Mouse (Mus musculus) liver, embryonic 14.5 days (tissue): ENCODE results near the gene Prm1. TPM values are rescaled to one million over a fixed set of nuclear protein-coding genes. Genes with fewer than 3 reads are reported as not detected.

Experiments
- ATAC-seq: fragments of 200-750 bp; cut with Nextera tagmentation; 2 replicates; pipeline ENCODE4 v1.8.0; 2017; ENCODE audit warnings: moderate number of reproducible peaks, mild to moderate bottlenecking, moderate library complexity; ENCODE audit not compliant: insufficient read depth
- DNase-seq, 3 experiments: peaks; one replicate each; pipeline ENCODE4 v3.0.0-alpha.2; 2012 to 2013; ENCODE audit warnings: low read depth in 3 of 3, low spot score in 3 of 3
- H3K27ac ChIP-seq: fragments of 300-500 bp; sonication (generic); 2 replicates; pipeline ENCODE4 v1.5.1; 2014; ENCODE audit warnings: moderate library complexity, mild to moderate bottlenecking, control low read depth, inconsistent platforms
- H3K27me3 ChIP-seq: fragments of 300-500 bp; sonication (generic); 2 replicates; pipeline ENCODE4 v1.6.1; 2014; ENCODE audit warnings: mild to moderate bottlenecking, low read length, moderate library complexity; ENCODE audit not compliant: control insufficient read depth, insufficient read depth
- H3K36me3 ChIP-seq: fragments of 300-500 bp; sonication (generic); replicated peaks from 2 replicates; pipeline ENCODE4 v1.6.1; 2014; ENCODE audit warnings: low read depth; ENCODE audit not compliant: control insufficient read depth, insufficient read depth
- H3K4me1 ChIP-seq, 2 experiments: fragments of 200-500 bp in 1 of 2; fragments of 300-500 bp in 1 of 2; sonication (generic) in 1 of 2; replicated peaks; 2 replicates each; pipeline ENCODE4 v1.6.1; 2012 to 2014; ENCODE audit warnings: antibody characterized with exemption in 1 of 2, inconsistent platforms in 1 of 2, low read length in 1 of 2; ENCODE audit not compliant: control insufficient read depth in 2 of 2, insufficient read depth in 2 of 2
- H3K4me2 ChIP-seq: fragments of 300-500 bp; sonication (generic); 2 replicates; pipeline ENCODE4 v1.6.1; 2014; ENCODE audit warnings: low read depth, mild to moderate bottlenecking, control low read depth, moderate library complexity
- H3K4me3 ChIP-seq, 2 experiments: fragments of 200-500 bp in 1 of 2; fragments of 300-500 bp in 1 of 2; sonication (generic) in 1 of 2; 2 replicates each; pipeline ENCODE4 v1.5.1; 2012 to 2014; ENCODE audit warnings: low read depth in 2 of 2, low read length in 2 of 2, mild to moderate bottlenecking in 2 of 2, control low read depth in 1 of 2, inconsistent platforms in 1 of 2, moderate library complexity in 1 of 2; ENCODE audit not compliant: insufficient read depth in 1 of 2
- H3K9ac ChIP-seq: fragments of 300-500 bp; sonication (generic); replicated peaks from 2 replicates; pipeline ENCODE4 v1.6.1; 2014; ENCODE audit warnings: mild to moderate bottlenecking, control low read depth, moderate library complexity
- H3K9me3 ChIP-seq: fragments of 300-500 bp; sonication (generic); 2 replicates; pipeline ENCODE4 v1.6.1; 2016; ENCODE audit warnings: low read length, mixed read lengths; ENCODE audit not compliant: control insufficient read depth
- CTCF ChIP-seq: IDR thresholded peaks from 2 replicates; pipeline ENCODE4 v1.5.1; 2016; ENCODE audit warnings: antibody characterized with exemption, low read depth, control low read depth
- EP300 ChIP-seq: IDR thresholded peaks from 2 replicates; pipeline ENCODE4 v1.6.1; 2016; ENCODE audit warnings: antibody characterized with exemption, low read depth
- WGBS: fragments of 180-500 bp; shearing (Covaris S2); extraction: QIAGEN DNeasy Blood & Tissue Kit; methylation state at CpG from one replicate; pipeline ENCODE4 v1.1.7; 2014; ENCODE audit not compliant: insufficient replicate concordance; 5-methylcytosine and 5-hydroxymethylcytosine counted together
- polyA plus RNA-seq, 2 experiments: library from polyadenylated mRNA; depleted of rRNA in 1 of 2; stranded (reverse) in 1 of 2; unstranded in 1 of 2; fragments of >200 nt; fragmentation: Nextera tagmentation in 1 of 2; extraction: Ambion mirVana in 1 of 2; gene quantifications; 2 replicates each; pipeline versions ENCODE4 v1.2.1 to v1.2.3; 2012 to 2014

Prm1 gene
- polyA plus RNA-seq, 2 experiments: not detected

DNA sequence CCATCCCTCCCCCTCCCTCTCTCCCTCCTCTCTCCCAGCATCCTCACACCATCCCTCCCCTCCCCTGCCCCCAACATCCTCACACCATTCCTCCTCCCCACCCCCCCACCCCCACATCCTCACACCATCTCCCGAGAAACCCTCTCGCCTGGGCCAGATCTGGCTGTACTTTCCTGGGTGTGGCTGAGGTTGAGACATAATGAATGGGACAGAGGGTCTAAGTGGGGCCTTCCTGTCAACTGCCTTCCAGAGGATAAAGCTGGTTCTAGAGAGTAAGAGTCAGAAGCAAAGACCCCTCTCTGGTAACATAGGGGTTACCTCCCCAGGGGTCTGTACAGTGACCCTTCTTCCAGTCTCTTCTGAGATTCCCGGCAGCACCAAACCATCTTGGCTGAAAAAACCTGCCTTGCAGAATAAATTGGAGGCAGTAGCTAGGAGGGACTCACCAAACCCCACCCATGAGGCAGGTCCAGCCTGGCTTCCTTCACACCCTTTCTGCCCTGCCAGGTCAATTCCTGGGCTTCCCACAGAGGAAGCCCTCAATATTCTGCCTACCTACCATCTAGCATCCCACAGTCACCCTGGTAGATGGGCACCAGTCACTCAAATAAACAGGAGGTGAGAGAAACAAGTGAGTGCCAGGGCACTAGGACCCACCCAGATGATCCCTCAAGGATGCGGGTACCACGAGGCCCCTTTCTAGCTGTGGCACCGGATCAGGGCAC is 41.9 kb downstream of the Prm1 start:
- no peak for TF ChIP-seq CTCF
- no peak for TF ChIP-seq EP300
- H3K4me2 ChIP-seq: no peak overlapping the region
- no peak overlapping the region for H3K4me3 ChIP-seq
- WGBS: 29% methylated on average over 6 of the region's 6 CpGs
- no peak for DNase-seq
- no peak overlapping the region for H3K27ac ChIP-seq
- H3K9me3 ChIP-seq: no peaks in the 10 kb centered on the region
- H3K27me3 ChIP-seq: no peaks in the 10 kb centered on the region
- H3K36me3 ChIP-seq: no peaks in the 10 kb centered on the region
- H3K9ac ChIP-seq: no peak overlapping the region
- ATAC-seq: no peak
- no peaks in the 10 kb centered on the region; a peak in 2 of 4 replicates for H3K4me1 ChIP-seq

DNA sequence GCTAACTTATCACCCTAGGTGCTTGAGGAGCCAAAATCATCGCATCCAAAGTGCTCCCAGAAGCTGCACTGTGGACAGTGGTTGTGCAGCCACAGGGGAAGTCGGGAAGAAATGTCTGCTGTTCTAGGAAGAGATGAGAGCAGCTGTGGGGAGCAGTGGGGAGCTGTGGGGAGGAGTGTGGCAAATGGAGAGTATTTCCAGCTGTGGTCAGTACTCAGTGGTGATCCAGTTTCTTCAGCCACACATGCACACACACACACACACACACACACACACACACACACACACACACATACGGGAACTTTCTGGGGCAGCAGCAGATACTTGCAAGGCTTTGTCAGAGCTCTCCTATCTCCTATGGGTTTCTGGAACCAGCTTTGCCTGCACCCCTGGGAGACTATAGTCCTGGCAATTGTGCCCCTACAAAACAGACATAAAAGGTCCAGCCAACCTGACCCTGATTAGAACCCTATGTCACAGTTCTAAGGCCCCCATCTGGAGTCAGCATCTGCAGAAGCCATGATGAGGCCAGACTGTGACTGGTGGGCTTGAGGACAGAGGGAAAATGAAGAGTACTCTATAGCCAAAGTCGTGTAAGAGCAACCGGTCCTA is 43.0 kb downstream of the Prm1 start:
- no peaks in the 10 kb centered on the region for H3K36me3 ChIP-seq
- WGBS: 51% methylated on average over 5 of the region's 5 CpGs

DNA sequence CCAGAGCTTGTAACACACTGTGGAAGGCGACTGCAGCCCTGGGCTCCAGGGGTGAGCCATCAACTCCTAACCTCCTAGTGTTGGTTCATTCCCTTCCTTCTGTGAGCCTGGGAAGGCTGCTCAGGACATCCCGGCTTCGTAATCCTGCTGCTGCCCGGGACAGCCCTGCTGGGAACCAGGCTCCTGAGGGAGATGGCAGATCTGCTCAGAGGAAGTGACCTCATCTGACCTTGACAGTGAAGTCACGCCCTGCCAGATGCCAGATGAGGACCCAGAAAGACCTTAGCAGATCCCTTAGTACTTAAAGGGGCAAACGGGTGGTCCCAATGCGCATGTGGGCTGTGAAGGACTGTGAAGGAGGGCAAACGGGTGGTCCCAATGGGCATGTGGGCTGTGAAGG is 44.5 kb downstream of the Prm1 start:
- Histone ChIP-seq H3K4me2 (no peak overlapping the region), H3K36me3 (no peaks in the 10 kb centered on the region), H3K4me1 (no peaks in the 10 kb centered on the region), H3K27me3 (no peaks in the 10 kb centered on the region), H3K27ac (no peak overlapping the region), H3K9me3 (no peaks in the 10 kb centered on the region), H3K9ac (no peak overlapping the region), H3K4me3 (no peak overlapping the region)
- TF ChIP-seq EP300 (no peak), CTCF (no peak)
- WGBS: 51% methylated on average over 8 of the region's 8 CpGs
- DNase-seq: no peak
- ATAC-seq: no peak

More for the DNA sequence above, 43.0 kb downstream of the Prm1 start:
- no peak for TF ChIP-seq CTCF
- TF ChIP-seq EP300: no peak
- H3K27me3 ChIP-seq: no peaks in the 10 kb centered on the region
- H3K9ac ChIP-seq: no peak overlapping the region
- no peak overlapping the region for H3K4me2 ChIP-seq
- no peak overlapping the region for H3K4me3 ChIP-seq
- H3K9me3 ChIP-seq: no peaks in the 10 kb centered on the region
- H3K4me1 ChIP-seq: no peaks in the 10 kb centered on the region
- no peak for DNase-seq
- H3K27ac ChIP-seq: no peak overlapping the region
- no peak for ATAC-seq

DNA sequence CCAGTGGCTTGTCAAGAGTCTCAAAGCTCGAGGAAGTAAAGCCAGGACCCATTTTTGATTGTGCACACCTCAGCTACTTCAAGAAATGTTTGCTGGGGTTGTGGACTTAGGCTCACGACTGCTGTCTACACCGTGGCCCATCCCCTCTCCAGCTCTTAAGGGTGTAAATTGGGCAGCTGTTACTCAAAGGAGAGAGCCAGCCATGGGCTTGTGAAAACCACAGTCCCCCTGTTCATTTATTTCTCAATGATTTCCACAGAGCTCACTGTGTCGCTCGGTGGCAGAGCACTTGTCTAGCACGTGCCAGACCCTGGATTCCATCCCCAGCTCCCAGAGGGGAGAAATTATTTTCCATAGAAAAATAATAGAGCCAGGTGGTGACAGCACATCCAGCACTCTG is 49.5 kb downstream of the Prm1 start:
- Histone ChIP-seq H3K27ac (no peak overlapping the region), H3K4me3 (no peak overlapping the region), H3K9ac (no peak overlapping the region), H3K4me2 (no peak overlapping the region), H3K4me1 (no peaks in the 10 kb centered on the region), H3K36me3 (no peaks in the 10 kb centered on the region), H3K27me3 (no peaks in the 10 kb centered on the region), H3K9me3 (no peaks in the 10 kb centered on the region)
- DNase-seq (no peak), ATAC-seq (no peak)
- TF ChIP-seq EP300 (no peak), CTCF (no peak)
- WGBS: 47% methylated on average over 6 of the region's 6 CpGs

DNA sequence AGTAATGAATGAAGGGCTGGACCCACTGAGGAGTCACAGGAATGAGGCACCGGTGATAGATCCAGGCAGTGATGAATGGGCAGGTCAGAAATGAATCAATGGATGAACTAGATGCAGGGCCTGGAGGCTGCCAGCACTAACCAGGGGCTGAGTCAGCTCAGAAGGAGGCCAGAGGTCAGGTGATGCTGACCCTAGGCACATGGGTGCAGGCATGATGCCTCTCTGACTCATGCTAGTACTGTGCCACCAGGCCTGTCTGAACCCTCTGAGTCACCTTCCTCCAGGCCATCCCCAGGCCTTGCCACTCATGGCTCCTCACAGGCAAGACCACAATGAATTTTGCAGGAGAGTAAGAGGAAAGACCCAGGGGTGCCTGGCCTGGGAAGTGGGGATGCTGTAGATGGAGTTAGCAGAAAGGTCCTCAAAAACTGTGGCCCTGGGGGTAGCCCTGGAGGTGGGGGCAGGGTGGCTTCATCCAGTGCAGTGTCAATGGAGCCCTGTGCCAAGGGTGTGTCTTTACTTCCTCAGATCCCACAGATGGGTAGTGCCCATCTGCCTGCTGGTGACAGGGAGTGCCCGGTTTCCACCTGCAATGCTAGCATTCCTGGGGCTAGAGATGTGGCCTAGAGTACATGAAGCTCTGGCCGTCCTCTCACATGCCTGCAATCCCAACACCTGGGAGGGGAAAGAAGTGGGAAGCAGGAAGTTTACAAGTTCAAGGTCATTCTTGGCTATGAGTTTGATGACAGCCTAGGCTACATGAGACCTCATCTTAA is 50.9 kb downstream of the Prm1 start:
- Histone ChIP-seq H3K9ac (no peak overlapping the region), H3K4me2 (no peak overlapping the region), H3K9me3 (no peaks in the 10 kb centered on the region), H3K27me3 (no peaks in the 10 kb centered on the region), H3K36me3 (no peaks in the 10 kb centered on the region), H3K4me1 (no peaks in the 10 kb centered on the region), H3K27ac (no peak overlapping the region), H3K4me3 (no peak overlapping the region)
- ATAC-seq (no peak), DNase-seq (no peak)
- TF ChIP-seq CTCF (no peak), EP300 (no peak)
- 53% methylated on average over 3 of the region's 3 CpGs for WGBS
